Mouse (Mus musculus) stomach, embryonic 14.5 days (tissue): ENCODE measurements around the gene Zyg11a. TPM values are rescaled to one million over a fixed set of nuclear protein-coding genes. Genes with fewer than 3 reads are reported as not detected.
"Not testable (repeated sequence)": the region's sequence is repeated elsewhere in the genome, so short reads cannot be mapped to it uniquely, and the experiment has no call there.

ENCODE experiments used
- ATAC-seq: fragments of 200-750 bp; cut with Nextera tagmentation; 2 replicates; pipeline ENCODE4 v1.8.0; 2017; ENCODE audit warnings: low read depth, moderate TSS enrichment; ENCODE audit not compliant: insufficient number of reproducible peaks, insufficient read depth, low FRiP score
- H3K27ac ChIP-seq: fragments of 300-500 bp; sonication (generic); 2 replicates; pipeline ENCODE4 v1.5.1; 2014; ENCODE audit warnings: mild to moderate bottlenecking, low read length, moderate library complexity, mixed read lengths
- H3K27me3 ChIP-seq: fragments of 300-500 bp; sonication (generic); 2 replicates; pipeline ENCODE4 v1.6.1; 2014; ENCODE audit warnings: low read length, control low read depth, mixed read lengths; ENCODE audit not compliant: control insufficient read depth, insufficient read depth
- H3K36me3 ChIP-seq: fragments of 300-500 bp; sonication (generic); 2 replicates; pipeline ENCODE4 v1.6.1; 2014; ENCODE audit warnings: mild to moderate bottlenecking, control low read depth, low read length, moderate library complexity, mixed read lengths; ENCODE audit not compliant: control insufficient read depth, insufficient read depth
- H3K4me1 ChIP-seq: fragments of 300-500 bp; sonication (generic); 2 replicates; pipeline ENCODE4 v1.6.1; 2014; ENCODE audit warnings: low read length, control low read depth, mixed read lengths; ENCODE audit not compliant: control insufficient read depth, insufficient read depth
- H3K4me2 ChIP-seq: fragments of 300-500 bp; sonication (generic); replicated peaks from 2 replicates; pipeline ENCODE4 v1.6.1; 2014; ENCODE audit warnings: low read depth, low read length, control low read depth
- H3K4me3 ChIP-seq: fragments of 300-500 bp; sonication (generic); 2 replicates; pipeline ENCODE4 v1.5.1; 2014; ENCODE audit warnings: low read depth, low read length, control low read depth
- H3K9ac ChIP-seq: fragments of 300-500 bp; sonication (generic); replicated peaks from 2 replicates; pipeline ENCODE4 v1.6.1; 2014; ENCODE audit warnings: low read depth, mild to moderate bottlenecking, control low read depth, low read length, moderate library complexity, mixed read lengths
- H3K9me3 ChIP-seq: fragments of 300-500 bp; sonication (generic); 2 replicates; pipeline ENCODE4 v1.6.1; 2016; ENCODE audit warnings: low read depth, low read length, control low read depth; ENCODE audit not compliant: control insufficient read depth
- WGBS: fragments of 180-500 bp; shearing (Covaris S2); extraction: QIAGEN DNeasy Blood & Tissue Kit; methylation state at CpG from one replicate; pipeline ENCODE4 v1.1.7; 2014; 5-methylcytosine and 5-hydroxymethylcytosine counted together
- polyA plus RNA-seq: library from polyadenylated mRNA; unstranded; fragments of >200 nt; fragmentation: Nextera tagmentation; extraction: Ambion mirVana; gene quantifications from 2 replicates; pipeline ENCODE4 v1.2.1, GENCODE M21; 2014

Gene Zyg11a
- polyA plus RNA-seq, 1 experiment from 2014 or later, result not detected

GRCm38 (mm10) chr4:108165152-108165895, 52.5 kb downstream of the Zyg11a start, which contains the start of gene Echdc2:
Echdc2 (plus strand) TSS chr4:108165437.
- 0 out of 2 replicates have a peak, but pooled peaks have one; percentile 49 for ATAC-seq
- Histone ChIP-seq H3K9me3 (no peaks in the 10 kb centered on the region), H3K4me2 (peak within 1 kb of the TSS; percentile 83), H3K4me3 (peak within 1 kb of the TSS; percentile 61), H3K27me3 (no peaks in the 10 kb centered on the region), H3K36me3 (no peaks in the 10 kb centered on the region), H3K9ac (peak within 1 kb of the TSS; percentile 23; the same call in 1 of the 2 replicates), H3K4me1 (no peaks in the 10 kb centered on the region), H3K27ac (no peak within 1 kb of the TSS)
- under 1% methylated on average over 43 of the region's 43 CpGs for WGBS

- Histone ChIP-seq H3K27ac (no peak overlapping the region), H3K27me3 (no peaks in the 10 kb centered on the region), H3K36me3 (no peaks in the 10 kb centered on the region), H3K9ac (no peak overlapping the region), H3K4me2 (no peak overlapping the region), H3K9me3 (no peaks in the 10 kb centered on the region), H3K4me1 (no peaks in the 10 kb centered on the region), H3K4me3 (no peak overlapping the region)
- no peak for ATAC-seq
- 71% methylated on average over 3 of the region's 3 CpGs for WGBS
These were observed 54.6 kb downstream of the Zyg11a start for GRCm38 (mm10) chr4:108163291-108163690.

- WGBS, result 87% methylated on average over 8 of the region's 8 CpGs
- H3K36me3 ChIP-seq, result no peaks in the 10 kb centered on the region
- no peak for ATAC-seq
These were observed 55.9 kb downstream of the Zyg11a start for GRCm38 (mm10) chr4:108161936-108162335.

GRCm38 (mm10) chr4:108155141-108155540, 62.7 kb downstream of the Zyg11a start:
- not testable (repeated sequence) for H3K9ac ChIP-seq, H3K4me2 ChIP-seq, ATAC-seq, H3K4me1 ChIP-seq, H3K27me3 ChIP-seq, H3K27ac ChIP-seq, H3K4me3 ChIP-seq, H3K9me3 ChIP-seq, H3K36me3 ChIP-seq
- 79% methylated on average over 1 of the region's 1 CpGs for whole genome bisulfite sequencing

More at GRCm38 (mm10) chr4:108161936-108162335, 55.9 kb downstream of the Zyg11a start:
- Histone ChIP-seq H3K4me2 (no peak overlapping the region), H3K27ac (no peak overlapping the region), H3K4me3 (no peak overlapping the region), H3K9ac (no peak overlapping the region), H3K4me1 (no peaks in the 10 kb centered on the region), H3K9me3 (no peaks in the 10 kb centered on the region), H3K27me3 (no peaks in the 10 kb centered on the region)

GRCm38 (mm10) chr4:108145554-108145953, 72.3 kb downstream of the Zyg11a start:
- not testable (repeated sequence) for H3K4me2 ChIP-seq, ATAC-seq, H3K4me1 ChIP-seq, H3K27ac ChIP-seq, H3K36me3 ChIP-seq, H3K9me3 ChIP-seq, H3K27me3 ChIP-seq, H3K9ac ChIP-seq, H3K4me3 ChIP-seq
- 38% methylated on average over 3 of the region's 3 CpGs for WGBS

GRCm38 (mm10) chr4:108144880-108145279, 73.0 kb downstream of the Zyg11a start, which contains the start of gene Scp2:
Scp2 (minus strand) TSS chr4:108144998.
- ATAC-seq, result no peak
- H3K4me2 ChIP-seq, result no peak within 1 kb of the TSS
- WGBS, result 81% methylated on average over 1 of the region's 1 CpGs
- no peaks in the 10 kb centered on the region for H3K36me3 ChIP-seq
- no peak within 1 kb of the TSS for H3K27ac ChIP-seq
- no peaks in the 10 kb centered on the region for H3K27me3 ChIP-seq
- no peak within 1 kb of the TSS for H3K9ac ChIP-seq
- H3K9me3 ChIP-seq, result no peaks in the 10 kb centered on the region
- H3K4me1 ChIP-seq, result no peaks in the 10 kb centered on the region
- H3K4me3 ChIP-seq, result no peak within 1 kb of the TSS

GRCm38 (mm10) chr4:108143778-108144177, 74.1 kb downstream of the Zyg11a start:
- H3K27me3 ChIP-seq, result no peaks in the 10 kb centered on the region
- no peak overlapping the region for H3K4me3 ChIP-seq
- no peak overlapping the region for H3K4me2 ChIP-seq
- H3K27ac ChIP-seq, result no peak overlapping the region
- no peak overlapping the region for H3K9ac ChIP-seq
- no peaks in the 10 kb centered on the region for H3K9me3 ChIP-seq
- no peaks in the 10 kb centered on the region for H3K36me3 ChIP-seq
- no peaks in the 10 kb centered on the region for H3K4me1 ChIP-seq
- ATAC-seq, result no peak

- H3K4me3 ChIP-seq, H3K36me3 ChIP-seq, H3K4me2 ChIP-seq, H3K27me3 ChIP-seq, ATAC-seq, H3K9me3 ChIP-seq, H3K27ac ChIP-seq, H3K4me1 ChIP-seq, H3K9ac ChIP-seq: not testable (repeated sequence)
- 84% methylated on average over 2 of the region's 2 CpGs for WGBS
These were observed 74.7 kb downstream of the Zyg11a start for GRCm38 (mm10) chr4:108143178-108143577.

- no peak for ATAC-seq
- WGBS, result 79% methylated on average over 5 of the region's 5 CpGs
These were observed 80.9 kb downstream of the Zyg11a start for GRCm38 (mm10) chr4:108136938-108137337.

More at GRCm38 (mm10) chr4:108136938-108137337, 80.9 kb downstream of the Zyg11a start:
- H3K4me2 ChIP-seq, result no peak overlapping the region
- H3K36me3 ChIP-seq, result no peaks in the 10 kb centered on the region
- no peak overlapping the region for H3K4me3 ChIP-seq
- H3K9me3 ChIP-seq, result no peaks in the 10 kb centered on the region
- no peaks in the 10 kb centered on the region for H3K27me3 ChIP-seq
- no peak overlapping the region for H3K27ac ChIP-seq
- no peaks in the 10 kb centered on the region for H3K4me1 ChIP-seq
- H3K9ac ChIP-seq, result no peak overlapping the region
